Comparison of ENCODE assay signal across 8 mouse cellular contexts in genomic region chr16:18586906-18587546, GRCm38 (mm10). TPM values are rescaled to one million over a fixed set of nuclear protein-coding genes. Genes with fewer than 3 reads are reported as not detected.
DNase-seq lines count a peak whose midpoint lies in the region; ATAC-seq and TF ChIP-seq lines count a peak whose summit lies in the region.

No protein-coding gene starts in this region.

- H3K27me3 ChIP-seq in heart, embryonic 10.5 days (ENCODE audit: insufficient read depth, poor library complexity, severe bottlenecking) = peaks cover 100% of the 10 kb centered on the region
- H3K27me3 ChIP-seq in heart, postnatal 0 days (ENCODE audit: control insufficient read depth, insufficient read depth, low read length) = peaks cover 99% of the 10 kb centered on the region
- peaks cover 98% of the 10 kb centered on the region for H3K27me3 ChIP-seq in liver, postnatal 0 days (ENCODE audit: insufficient read depth, low read length)

- ATAC-seq in heart, postnatal 0 days (ENCODE audit: insufficient read depth, low read depth) = no peak
- ATAC-seq in liver, postnatal 0 days = no peak

- H3K4me3 ChIP-seq in heart, embryonic 10.5 days = peak overlapping the region; percentile 63
- H3K4me3 ChIP-seq in heart, postnatal 0 days (ENCODE audit: low read depth, low read length) = peak overlapping the region; percentile 51
- H3K4me3 ChIP-seq in liver, postnatal 0 days (ENCODE audit: low read depth, low read length) = peak overlapping the region; percentile 27; the same call in 1 of the 2 replicates

- H3K27ac ChIP-seq in heart, embryonic 10.5 days = peak overlapping the region; percentile 78
- no peak overlapping the region for H3K27ac ChIP-seq in heart, postnatal 0 days (ENCODE audit: low read depth)
- H3K27ac ChIP-seq in liver, postnatal 0 days (ENCODE audit: low read depth) = no peak overlapping the region

- TF ChIP-seq EP300 in heart, postnatal 0 days (IDR thresholded peaks at IDR 0.05; ENCODE audit: low read depth) = no peak
- no peak for TF ChIP-seq EP300 in liver, postnatal 0 days (IDR thresholded peaks at IDR 0.05; ENCODE audit: low read depth)

- DNase-seq in heart, embryonic 10.5 days (ENCODE audit: low spot score) = no peak
- DNase-seq in heart, postnatal 4 days = no peak
- DNase-seq in ES-CJ7 (ENCODE audit: low read depth, low spot score) = peak; percentile 27
- DNase-seq in heart, postnatal 0 days (ENCODE audit: low spot score) = no peak
- DNase-seq in liver, postnatal 0 days = no peak
- no peak for DNase-seq in urinary bladder, adult 18-20 months (ENCODE audit: low spot score in 2 of 2)
- DNase-seq in thymus, postnatal 10 days (ENCODE audit: low spot score in 2 of 2) = no peak
- no peak for DNase-seq in natural killer cell, adult 2 months (ENCODE audit: low spot score in 2 of 2)

- TF ChIP-seq CTCF in heart, postnatal 0 days (IDR thresholded peaks at IDR 0.05; ENCODE audit: low read depth) = no peak
- no peak for TF ChIP-seq CTCF in liver, postnatal 0 days (IDR thresholded peaks at IDR 0.05; ENCODE audit: low read depth)

- no peaks in the 10 kb centered on the region for H3K9me3 ChIP-seq in heart, embryonic 10.5 days
- no peaks in the 10 kb centered on the region for H3K9me3 ChIP-seq in heart, postnatal 0 days (replicated peaks; ENCODE audit: control insufficient read depth, low read length)
- H3K9me3 ChIP-seq in liver, postnatal 0 days (ENCODE audit: low read length) = no peaks in the 10 kb centered on the region

- peaks cover 63% of the 10 kb centered on the region for H3K4me1 ChIP-seq in heart, embryonic 10.5 days
- H3K4me1 ChIP-seq in heart, postnatal 0 days (ENCODE audit: control insufficient read depth, insufficient read depth) = peaks cover 15% of the 10 kb centered on the region
- peaks cover 20% of the 10 kb centered on the region for H3K4me1 ChIP-seq in liver, postnatal 0 days (ENCODE audit: insufficient read depth)

- WGBS in heart, embryonic 10.5 days = under 1% methylated on average over 42 of the region's 62 CpGs
- WGBS in heart, postnatal 0 days = 4% methylated on average over 23 of the region's 62 CpGs
- 4% methylated on average over 20 of the region's 62 CpGs for WGBS in liver, postnatal 0 days (ENCODE audit: insufficient replicate concordance)

- H3K4me2 ChIP-seq in heart, postnatal 0 days (ENCODE audit: low read depth, low read length) = peak overlapping the region; percentile 73
- peak overlapping the region; percentile 53 for H3K4me2 ChIP-seq in liver, postnatal 0 days (ENCODE audit: low read depth, low read length)

- no peak overlapping the region for H3K9ac ChIP-seq in heart, postnatal 0 days (replicated peaks; ENCODE audit: low read depth, low read length)
- no peak overlapping the region for H3K9ac ChIP-seq in liver, postnatal 0 days (replicated peaks)

- no peaks in the 10 kb centered on the region for H3K36me3 ChIP-seq in heart, embryonic 10.5 days
- H3K36me3 ChIP-seq in heart, postnatal 0 days (replicated peaks; ENCODE audit: control insufficient read depth, insufficient read depth, low read length) = no peaks in the 10 kb centered on the region
- H3K36me3 ChIP-seq in liver, postnatal 0 days (replicated peaks; ENCODE audit: insufficient read depth, low read length) = no peaks in the 10 kb centered on the region

RNA-seq across cellular contexts. Expression of gene Tbx1, which starts 3.4 kb away (rescaled TPM):
- 1.00 and 6.9 TPM in 2 replicates for polyA plus RNA-seq in heart, embryonic 10.5 days (2016; fragmentation: Nextera tagmentation; extraction: Ambion mirVana)
- under 1 TPM; 0.55 to 0.68 TPM for total RNA-seq in heart, postnatal 4 days (2021)
- total RNA-seq in heart, postnatal 0 days (2014; rRNA removed; ENCODE audit: low replicate concordance) = 2.1 TPM in 1 of 2 replicates, not detected in the other
- 0.11 and 0.14 TPM in 2 replicates for polyA plus RNA-seq in heart, postnatal 0 days (2015; fragmentation: Nextera tagmentation; extraction: Ambion mirVana)
- 0.40 TPM in 1 of 2 replicates, not detected in the other for polyA plus RNA-seq in liver, postnatal 0 days (2015; fragmentation: Nextera tagmentation; extraction: Ambion mirVana)

RNA-seq across cellular contexts. Expression of gene Gp1bb, which starts 35.2 kb away (rescaled TPM):
- polyA plus RNA-seq in heart, embryonic 10.5 days (2016; fragmentation: Nextera tagmentation; extraction: Ambion mirVana) = 6.0 and 7.4 TPM in 2 replicates
- total RNA-seq in heart, postnatal 4 days (2021) = 1 to 10 TPM in 1 of 2 experiments, under 1 TPM in 1; 0.32 to 1.1 TPM
- 2.1 and 5.4 TPM in 2 replicates for total RNA-seq in heart, postnatal 0 days (2014; rRNA removed; ENCODE audit: low replicate concordance)
- 3.0 TPM in 2 replicates for polyA plus RNA-seq in heart, postnatal 0 days (2015; fragmentation: Nextera tagmentation; extraction: Ambion mirVana)
- 55.8 and 56.5 TPM in 2 replicates for polyA plus RNA-seq in liver, postnatal 0 days (2015; fragmentation: Nextera tagmentation; extraction: Ambion mirVana)

RNA-seq across cellular contexts. Expression of gene Gm49601, which starts 39.2 kb away (rescaled TPM):
- 0.26 and 1.1 TPM in 2 replicates for polyA plus RNA-seq in heart, embryonic 10.5 days (2016; fragmentation: Nextera tagmentation; extraction: Ambion mirVana)
- 1 to 10 TPM; 4.0 to 5.1 TPM for total RNA-seq in heart, postnatal 4 days (2021)
- total RNA-seq in heart, postnatal 0 days (2014; rRNA removed; ENCODE audit: low replicate concordance) = not detected in 2 replicates
- polyA plus RNA-seq in heart, postnatal 0 days (2015; fragmentation: Nextera tagmentation; extraction: Ambion mirVana) = 0.32 and 0.34 TPM in 2 replicates
- 0.32 TPM in 1 of 2 replicates, not detected in the other for polyA plus RNA-seq in liver, postnatal 0 days (2015; fragmentation: Nextera tagmentation; extraction: Ambion mirVana)

RNA-seq across cellular contexts. Expression of gene Sept5, which starts 42.7 kb away (rescaled TPM):
- 4.3 and 11.7 TPM in 2 replicates for polyA plus RNA-seq in heart, embryonic 10.5 days (2016; fragmentation: Nextera tagmentation; extraction: Ambion mirVana)
- total RNA-seq in heart, postnatal 4 days (2021) = 10 to 100 TPM; 10.4 to 15.2 TPM
- 8.7 and 12.3 TPM in 2 replicates for total RNA-seq in heart, postnatal 0 days (2014; rRNA removed; ENCODE audit: low replicate concordance)
- 3.8 and 5.5 TPM in 2 replicates for polyA plus RNA-seq in heart, postnatal 0 days (2015; fragmentation: Nextera tagmentation; extraction: Ambion mirVana)
- polyA plus RNA-seq in liver, postnatal 0 days (2015; fragmentation: Nextera tagmentation; extraction: Ambion mirVana) = 3.0 and 3.2 TPM in 2 replicates
